Mouse (Mus musculus): ENCODE measurements around the gene Adam3.

Gene Adam3

DNA sequence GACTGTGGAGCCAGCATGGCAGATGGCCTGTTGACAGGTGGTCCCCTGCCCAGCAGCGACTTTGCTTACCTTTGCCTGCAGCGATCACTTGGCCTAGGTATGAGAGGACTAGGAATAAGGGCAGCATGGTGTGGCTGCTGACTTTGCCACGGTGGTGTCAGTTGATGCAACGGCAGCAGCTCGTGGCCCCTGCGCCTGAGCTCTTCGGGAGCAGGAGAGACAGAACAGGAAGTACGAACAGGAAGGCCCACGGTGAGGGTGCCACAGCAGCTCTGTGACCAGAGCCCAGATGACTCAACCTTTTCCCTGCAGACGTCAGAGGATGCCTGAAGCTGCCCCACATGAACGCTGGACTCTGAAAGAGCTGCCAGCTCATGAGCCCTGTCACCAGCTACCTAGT lies at the start of gene Adam3:
TSS of gene Adam3 (minus strand) at position 223 of the 400 bp plus-strand sequence.
- DNase-seq = no peak

DNA sequence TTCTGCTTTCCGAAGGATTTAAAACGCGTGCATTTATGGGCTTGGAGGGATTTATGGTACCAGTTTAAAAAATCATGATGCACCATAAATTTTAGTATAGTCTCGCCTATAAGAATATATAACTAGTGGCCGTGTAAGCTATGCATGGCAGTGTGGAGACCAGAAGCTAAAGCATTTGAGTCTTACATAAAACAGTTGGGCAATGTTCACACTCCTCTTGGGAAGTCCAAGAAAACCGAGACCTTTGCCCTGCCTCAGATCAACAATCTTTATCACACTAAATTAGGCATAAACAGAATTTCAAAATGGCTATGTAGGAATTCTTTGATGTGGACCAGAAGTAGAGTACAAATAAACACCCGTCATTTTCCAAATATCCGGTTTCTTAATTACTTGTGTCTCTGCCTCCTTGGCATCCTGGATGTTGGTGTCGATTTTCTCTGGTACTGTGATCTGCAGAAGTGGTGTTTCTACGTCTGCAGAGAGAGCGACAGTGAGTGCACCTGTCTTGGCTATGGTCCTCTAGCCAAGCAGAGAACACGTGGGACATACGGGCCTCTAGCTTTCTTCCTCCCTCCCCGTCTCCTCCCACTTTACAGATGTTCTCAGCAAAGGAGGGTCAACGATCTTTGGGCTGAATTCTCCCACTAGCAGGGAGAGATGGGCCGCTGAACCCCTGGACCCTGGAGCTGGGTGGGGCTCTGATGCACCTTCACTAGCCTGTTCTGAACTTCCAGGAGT lies 596 bp downstream of the Adam3 start:
- no peak for DNase-seq
